Mouse (Mus musculus): ENCODE results near the gene Tmem232. TPM values are rescaled to one million over a fixed set of nuclear protein-coding genes. Genes with fewer than 3 reads are reported as not detected.
"Not testable (repeated sequence)": the region's sequence is repeated elsewhere in the genome, so short reads cannot be mapped to it uniquely, and the experiment has no call there.

The Tmem232 gene
- polyA plus RNA-seq, 1 experiment, result 0.31 TPM

GRCm38 (mm10) chr17:65561361-65562015, 20.9 kb upstream of the Tmem232 start:
- peak; percentile 28 for DNase-seq (ENCODE audit: low read depth)
- TF ChIP-seq POLR2A (IDR thresholded peaks at IDR 0.05; ENCODE audit: borderline replicate concordance, extremely low read depth, insufficient read depth, insufficient read length, poor library complexity, severe bottlenecking) (no peak), CTCF (IDR thresholded peaks at IDR 0.05; ENCODE audit: borderline replicate concordance, extremely low read depth, insufficient read depth, insufficient read length) (no peak)

GRCm38 (mm10) chr17:65559273-65559672, 18.7 kb upstream of the Tmem232 start:
- DNase-seq (ENCODE audit: low read depth), result no peak

DNA sequence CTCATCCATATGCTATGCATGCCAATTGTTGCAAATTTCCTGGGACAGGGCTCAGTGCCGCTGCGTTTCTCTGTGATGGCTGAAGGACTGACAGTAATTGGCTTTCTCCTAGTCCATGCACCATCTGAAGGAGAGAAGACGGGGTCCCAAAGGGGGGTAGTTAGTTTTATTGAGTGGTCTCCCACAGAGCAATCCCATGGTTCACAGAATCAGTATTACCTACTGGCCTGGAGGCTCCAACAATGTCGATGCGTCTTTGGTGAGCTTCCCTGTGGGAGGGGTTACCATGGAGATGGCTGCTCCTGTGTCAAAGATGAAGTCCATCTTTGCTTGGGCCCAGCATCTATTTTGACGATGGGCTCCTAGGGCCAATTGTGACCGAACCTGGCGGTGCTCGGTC, 18.2 kb upstream of the Tmem232 start:
- TF ChIP-seq CTCF (IDR thresholded peaks at IDR 0.05; ENCODE audit: borderline replicate concordance, extremely low read depth, insufficient read depth, insufficient read length), result no peak
- TF ChIP-seq POLR2A (IDR thresholded peaks at IDR 0.05; ENCODE audit: borderline replicate concordance, extremely low read depth, insufficient read depth, insufficient read length, poor library complexity, severe bottlenecking), result no peak
- DNase-seq (ENCODE audit: low read depth), result no peak

More at GRCm38 (mm10) chr17:65559273-65559672, 18.7 kb upstream of the Tmem232 start:
- peak; percentile 49; the same call in 1 of the 2 replicates for TF ChIP-seq CTCF (IDR thresholded peaks at IDR 0.05; ENCODE audit: borderline replicate concordance, extremely low read depth, insufficient read depth, insufficient read length)
- TF ChIP-seq POLR2A (IDR thresholded peaks at IDR 0.05; ENCODE audit: borderline replicate concordance, extremely low read depth, insufficient read depth, insufficient read length, poor library complexity, severe bottlenecking), result no peak

DNA sequence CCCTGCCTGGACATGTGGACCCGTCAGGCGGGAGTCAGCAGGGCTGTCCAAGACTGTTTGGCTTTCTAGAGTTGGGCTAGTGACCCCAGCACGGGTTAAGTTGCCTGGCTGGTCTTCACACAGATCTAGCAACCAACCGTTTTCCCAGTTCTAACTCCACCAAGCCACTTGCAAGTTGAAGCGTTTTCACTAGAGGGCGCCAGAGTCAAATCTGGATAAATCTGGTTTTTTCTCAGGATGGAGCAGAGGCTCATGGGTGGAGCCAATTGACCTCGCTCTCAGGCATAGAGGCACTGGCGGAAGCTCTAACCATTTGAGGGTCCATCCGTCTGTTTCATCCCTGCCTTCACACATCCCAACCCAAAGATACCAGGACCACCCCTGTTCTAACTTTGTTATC, 17.6 kb upstream of the Tmem232 start:
- DNase-seq (ENCODE audit: low read depth), result peak; percentile 62
- TF ChIP-seq POLR2A (IDR thresholded peaks at IDR 0.05; ENCODE audit: borderline replicate concordance, extremely low read depth, insufficient read depth, insufficient read length, poor library complexity, severe bottlenecking) (no peak), CTCF (IDR thresholded peaks at IDR 0.05; ENCODE audit: borderline replicate concordance, extremely low read depth, insufficient read depth, insufficient read length) (peak; percentile 62; the same call in 1 of the 2 replicates)

- TF ChIP-seq POLR2A (IDR thresholded peaks at IDR 0.05; ENCODE audit: borderline replicate concordance, extremely low read depth, insufficient read depth, insufficient read length, poor library complexity, severe bottlenecking) (no peak), CTCF (IDR thresholded peaks at IDR 0.05; ENCODE audit: borderline replicate concordance, extremely low read depth, insufficient read depth, insufficient read length) (no peak)
- no peak for DNase-seq (ENCODE audit: low read depth)
Observed at GRCm38 (mm10) chr17:65557212-65557611, 16.6 kb upstream of the Tmem232 start.

- TF ChIP-seq POLR2A (IDR thresholded peaks at IDR 0.05; ENCODE audit: borderline replicate concordance, extremely low read depth, insufficient read depth, insufficient read length, poor library complexity, severe bottlenecking) (no peak), CTCF (IDR thresholded peaks at IDR 0.05; ENCODE audit: borderline replicate concordance, extremely low read depth, insufficient read depth, insufficient read length) (no peak)
- no peak for DNase-seq (ENCODE audit: low read depth)
Observed at GRCm38 (mm10) chr17:65556798-65557197, 16.2 kb upstream of the Tmem232 start.

DNA sequence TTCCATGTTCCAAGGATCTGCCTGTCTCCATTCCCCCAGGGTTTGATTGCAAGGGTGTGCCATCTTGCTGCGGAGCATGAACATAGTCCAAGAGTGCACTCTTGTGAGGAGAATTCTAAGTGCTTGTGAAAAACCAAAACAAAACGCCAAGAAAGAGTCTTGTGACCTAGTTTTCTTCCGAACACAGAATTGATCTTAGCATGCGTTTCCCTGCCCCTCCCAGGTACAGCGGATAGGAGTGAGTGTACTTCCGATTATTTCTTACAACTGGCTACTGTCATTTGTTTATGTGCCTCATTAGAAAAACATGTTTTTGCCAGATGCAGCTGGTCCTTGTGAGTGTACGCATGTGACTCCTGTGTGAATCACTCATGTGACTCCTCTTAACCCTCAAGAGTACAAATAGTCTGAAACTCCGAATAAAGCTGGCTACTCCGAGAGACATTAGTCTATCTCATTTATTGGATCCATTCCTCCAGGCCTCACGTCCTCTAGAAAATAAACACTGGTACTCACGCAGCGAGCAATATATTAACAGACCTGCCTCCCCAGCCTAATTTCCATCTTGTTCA, 11.9 kb upstream of the Tmem232 start:
- DNase-seq (ENCODE audit: low read depth), result no peak
- TF ChIP-seq CTCF (IDR thresholded peaks at IDR 0.05; ENCODE audit: borderline replicate concordance, extremely low read depth, insufficient read depth, insufficient read length) (no peak), POLR2A (IDR thresholded peaks at IDR 0.05; ENCODE audit: borderline replicate concordance, extremely low read depth, insufficient read depth, insufficient read length, poor library complexity, severe bottlenecking) (no peak)

DNA sequence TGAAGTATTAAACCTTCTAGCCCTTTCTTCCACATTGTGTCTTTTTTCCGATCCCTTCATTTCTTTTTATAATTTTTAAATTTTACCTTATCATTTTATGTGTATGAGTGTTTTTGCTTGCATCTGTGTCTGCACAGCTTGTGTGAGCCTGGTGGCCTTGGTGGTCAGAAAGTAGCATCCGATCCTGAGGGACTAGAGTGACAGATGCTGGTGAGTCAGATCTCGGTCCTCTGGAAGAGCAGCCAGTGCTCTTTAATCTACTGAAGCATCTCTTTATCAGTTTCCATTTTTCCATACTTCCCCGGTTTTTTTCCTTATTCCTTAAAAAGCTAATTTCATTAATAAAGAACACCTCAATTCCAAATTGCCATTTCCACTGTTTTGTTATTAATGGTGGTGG, 9.8 kb upstream of the Tmem232 start:
- TF ChIP-seq POLR2A (IDR thresholded peaks at IDR 0.05; ENCODE audit: borderline replicate concordance, extremely low read depth, insufficient read depth, insufficient read length, poor library complexity, severe bottlenecking) (no peak), CTCF (IDR thresholded peaks at IDR 0.05; ENCODE audit: borderline replicate concordance, extremely low read depth, insufficient read depth, insufficient read length) (no peak)
- DNase-seq (ENCODE audit: low read depth), result no peak

DNA sequence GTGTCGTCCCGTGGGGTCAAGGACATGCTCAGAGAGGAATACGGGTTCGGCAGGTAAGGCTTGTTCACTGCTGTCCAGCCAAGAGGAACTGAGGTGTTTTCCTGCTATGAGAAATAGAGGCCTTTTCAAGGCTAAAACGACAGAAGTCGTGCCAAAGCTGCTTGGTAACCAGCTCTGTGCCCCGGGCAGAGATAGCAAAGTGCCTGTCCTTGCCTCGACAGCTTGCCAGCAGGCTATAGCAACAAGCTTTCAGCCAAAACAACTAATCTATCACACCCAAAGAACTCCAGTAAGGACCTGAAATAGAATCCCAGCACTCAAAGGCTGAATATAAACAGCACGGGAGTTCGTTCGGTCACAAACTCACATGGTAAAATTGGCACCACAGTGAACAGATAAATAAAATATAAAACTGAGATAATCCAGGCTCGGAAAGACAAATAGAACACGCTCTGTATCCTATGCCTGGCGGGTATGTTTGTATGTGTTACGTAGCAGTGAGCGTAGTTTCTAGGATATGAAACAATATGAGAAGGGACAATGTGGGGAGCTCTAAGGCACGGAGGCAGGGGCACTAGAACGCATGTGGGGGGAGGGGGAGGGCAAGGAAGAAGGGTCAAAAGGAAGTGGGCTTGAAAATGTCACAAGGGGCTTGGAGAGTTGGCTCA, 8.2 kb upstream of the Tmem232 start:
- peak; percentile 81 for DNase-seq (ENCODE audit: low read depth)
- TF ChIP-seq POLR2A (IDR thresholded peaks at IDR 0.05; ENCODE audit: borderline replicate concordance, extremely low read depth, insufficient read depth, insufficient read length, poor library complexity, severe bottlenecking) (no peak), CTCF (IDR thresholded peaks at IDR 0.05; ENCODE audit: borderline replicate concordance, extremely low read depth, insufficient read depth, insufficient read length) (no peak)

DNA sequence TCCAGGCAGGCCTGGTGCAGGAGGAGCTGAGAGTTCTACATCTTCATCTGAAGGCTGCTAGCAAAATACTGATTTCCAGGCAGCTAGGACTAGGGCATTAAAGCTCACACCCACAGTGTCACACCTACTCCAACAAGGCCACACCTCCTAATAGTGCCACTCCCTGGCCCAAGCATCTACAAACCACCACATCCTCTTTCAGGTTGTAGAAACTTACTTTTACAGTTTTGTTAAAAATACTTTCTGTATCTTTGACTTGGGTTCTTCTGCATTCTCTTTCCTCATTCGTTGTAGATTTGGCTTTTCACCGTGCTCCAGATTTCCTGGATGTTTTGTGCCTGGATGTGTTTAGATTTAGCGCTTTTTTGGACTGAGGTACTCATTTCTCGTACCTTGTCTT, 5.6 kb upstream of the Tmem232 start:
- not testable (repeated sequence) for DNase-seq (ENCODE audit: low read depth)

DNA sequence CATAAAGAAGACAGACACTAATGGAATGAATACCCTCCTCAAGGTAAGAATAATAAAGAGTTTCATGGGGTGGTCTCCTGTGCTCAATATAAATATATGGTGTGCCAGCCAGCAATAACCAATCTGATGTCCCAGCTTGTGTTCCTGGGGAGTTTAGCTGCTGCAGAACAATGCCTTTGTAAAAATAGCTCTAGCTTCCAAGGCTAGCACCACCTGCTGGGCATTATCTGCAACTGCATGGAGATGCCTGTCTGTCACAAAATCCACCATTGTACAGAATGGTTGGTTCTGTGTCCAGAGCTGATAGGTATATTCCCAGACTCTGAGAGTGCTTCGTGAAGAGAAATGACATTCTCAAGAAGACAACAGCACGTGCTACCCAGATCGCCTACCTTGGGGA, 4.4 kb downstream of the Tmem232 start:
- DNase-seq (ENCODE audit: low read depth), result peak; percentile 66
- TF ChIP-seq POLR2A (IDR thresholded peaks at IDR 0.05; ENCODE audit: borderline replicate concordance, extremely low read depth, insufficient read depth, insufficient read length, poor library complexity, severe bottlenecking) (no peak), CTCF (IDR thresholded peaks at IDR 0.05; ENCODE audit: borderline replicate concordance, extremely low read depth, insufficient read depth, insufficient read length) (peak; percentile 79; the same call in 1 of the 2 replicates)

GRCm38 (mm10) chr17:65532381-65532780, 8.2 kb downstream of the Tmem232 start:
- not testable (repeated sequence) for DNase-seq (ENCODE audit: low read depth)
